Mouse (Mus musculus): Measurements from ENCODE around the gene Chst15. TPM values are rescaled to one million over a fixed set of nuclear protein-coding genes. Genes with fewer than 3 reads are reported as not detected.

Gene Chst15
- total RNA-seq, 2 experiments from 2014 or later = 2.3 to 2.6 TPM

DNA sequence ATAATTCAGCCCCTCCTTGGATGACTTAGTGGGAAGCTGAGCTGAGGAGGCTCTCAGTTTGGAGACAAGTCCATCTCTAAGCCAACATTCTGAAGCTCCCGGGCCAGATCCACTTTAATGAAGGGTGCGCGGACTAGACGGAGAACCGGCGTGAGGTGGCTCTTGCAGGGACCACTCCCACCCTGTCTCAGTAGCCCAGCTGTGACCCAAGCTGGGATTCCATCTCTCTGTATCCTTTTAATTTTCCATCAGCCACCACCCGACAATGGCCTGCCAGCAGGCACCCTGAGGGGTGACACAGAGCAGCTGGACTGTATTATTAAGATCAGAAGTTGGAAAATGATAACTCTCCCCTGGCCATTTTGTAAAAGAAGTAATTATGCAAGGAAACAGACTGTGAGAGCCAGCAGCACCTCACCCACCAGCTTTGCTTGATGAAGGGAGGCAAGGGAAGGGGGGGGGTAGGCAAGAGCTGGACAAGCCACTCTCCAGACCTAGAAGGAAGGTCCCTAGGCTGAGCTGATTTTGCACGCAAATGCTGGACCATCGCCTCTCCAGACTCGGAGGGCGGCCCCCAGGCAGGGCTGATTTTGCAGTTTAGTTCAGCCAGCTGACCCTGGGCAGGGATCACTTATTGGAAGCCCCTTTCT, 20.4 kb upstream of the Chst15 start:
- intact Hi-C loops (cut with DNase I) = no loop called here
- DNase-seq = no peak

DNA sequence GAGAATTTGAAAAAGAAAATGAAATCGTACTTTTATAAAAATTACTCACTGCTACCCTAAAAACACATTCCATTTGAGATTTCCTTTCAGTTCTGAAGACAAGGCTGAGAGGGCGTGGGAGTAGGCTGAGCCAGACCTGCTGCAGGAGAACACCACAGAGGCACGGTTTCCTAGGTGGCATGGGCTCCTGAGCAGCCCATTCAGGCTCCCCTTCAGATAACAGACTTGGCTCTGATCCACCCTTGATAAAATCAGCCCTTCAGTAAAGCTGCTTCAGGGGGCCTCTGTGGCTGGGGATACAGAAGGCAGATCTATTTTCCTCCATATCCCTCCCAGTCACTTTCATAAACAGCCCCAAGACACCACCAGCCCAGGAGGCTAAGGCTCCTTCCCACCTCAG, 19.8 kb upstream of the Chst15 start:
- no peak for DNase-seq
- intact Hi-C loops (cut with DNase I) = no loop called here

DNA sequence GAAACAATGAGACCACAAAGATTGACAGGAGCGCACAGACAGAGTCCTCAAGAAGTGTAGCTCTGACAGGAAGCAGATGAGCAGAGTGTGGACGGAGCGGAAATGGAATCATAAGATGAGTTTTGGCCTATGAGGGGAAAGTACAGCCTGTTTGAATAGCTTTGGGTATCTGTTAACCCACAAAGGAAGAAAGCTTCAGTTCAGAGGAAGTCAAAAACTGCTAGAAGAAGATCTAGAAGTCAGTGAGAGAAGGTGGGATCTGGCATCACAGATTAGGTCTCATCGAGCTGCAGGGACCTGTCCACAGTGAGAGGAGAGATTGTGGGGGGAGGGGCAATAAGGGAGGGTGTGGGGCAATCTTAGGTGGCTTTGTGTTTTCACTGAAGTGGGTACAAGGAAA, 18.3 kb upstream of the Chst15 start:
- intact Hi-C loops (cut with DNase I) = no loop called here
- DNase-seq = no peak

DNA sequence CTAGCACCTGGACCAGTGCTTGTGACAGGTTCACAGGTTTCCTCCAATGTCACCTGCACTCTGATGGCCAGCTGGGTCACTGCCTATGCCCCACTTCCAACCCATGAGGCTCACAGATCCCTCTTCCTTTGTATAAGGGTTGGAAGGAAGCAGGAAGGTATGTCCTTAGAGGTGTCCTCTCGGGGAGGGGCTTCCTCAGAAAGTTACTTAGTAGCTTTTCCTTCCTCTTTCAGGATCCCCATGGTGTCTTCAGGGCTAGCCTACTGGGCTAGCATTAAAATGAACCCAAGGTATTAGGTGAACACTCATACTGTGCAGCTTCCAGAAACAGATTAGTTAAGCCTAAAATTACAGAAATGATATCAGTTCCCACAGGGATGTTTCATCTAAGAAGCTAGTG, 16.1 kb upstream of the Chst15 start:
- DNase-seq = no peak
- intact Hi-C loops (cut with DNase I) = no loop called here

DNA sequence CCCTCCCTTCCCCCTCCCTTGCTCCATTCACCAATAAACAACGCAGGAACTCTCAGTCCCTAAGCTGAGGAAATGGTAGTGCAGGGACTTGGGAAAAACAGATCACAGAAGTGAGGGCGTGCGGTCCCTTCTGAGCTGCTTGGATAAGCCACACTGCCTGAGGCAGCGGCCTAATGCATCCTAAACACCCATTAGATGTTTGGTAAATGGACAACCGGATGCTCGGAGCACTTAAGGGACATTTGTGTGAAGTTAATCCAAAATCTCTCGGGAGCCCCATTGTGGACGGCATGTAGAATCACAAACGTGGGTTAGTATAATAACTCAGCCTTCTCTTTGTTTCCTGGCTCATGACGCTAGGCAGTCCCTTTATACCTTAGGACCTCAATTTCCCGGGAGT, 15.1 kb upstream of the Chst15 start:
- intact Hi-C loops (cut with DNase I) = no loop called here
- DNase-seq = no peak

DNA sequence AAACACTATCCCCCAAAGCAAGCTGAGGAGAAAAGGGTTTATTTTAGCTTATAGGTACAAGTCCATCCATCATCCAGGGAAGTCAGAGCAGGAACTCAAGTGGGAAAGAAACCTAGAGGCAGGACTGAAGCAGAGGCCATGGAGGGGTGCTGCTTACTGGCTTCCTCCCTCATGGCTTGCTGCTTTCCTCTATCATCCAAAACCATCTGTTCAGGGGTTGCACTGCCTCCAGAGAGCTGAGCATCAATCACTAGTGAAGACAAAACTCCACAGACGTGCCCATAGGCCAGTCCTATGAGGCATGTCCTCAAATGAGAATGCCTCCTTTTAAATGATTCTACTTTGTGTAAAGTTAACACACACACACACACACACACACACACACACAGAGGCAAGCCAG, 13.2 kb upstream of the Chst15 start:
- no peak for DNase-seq
- intact Hi-C loops (cut with DNase I) = no loop called here

DNA sequence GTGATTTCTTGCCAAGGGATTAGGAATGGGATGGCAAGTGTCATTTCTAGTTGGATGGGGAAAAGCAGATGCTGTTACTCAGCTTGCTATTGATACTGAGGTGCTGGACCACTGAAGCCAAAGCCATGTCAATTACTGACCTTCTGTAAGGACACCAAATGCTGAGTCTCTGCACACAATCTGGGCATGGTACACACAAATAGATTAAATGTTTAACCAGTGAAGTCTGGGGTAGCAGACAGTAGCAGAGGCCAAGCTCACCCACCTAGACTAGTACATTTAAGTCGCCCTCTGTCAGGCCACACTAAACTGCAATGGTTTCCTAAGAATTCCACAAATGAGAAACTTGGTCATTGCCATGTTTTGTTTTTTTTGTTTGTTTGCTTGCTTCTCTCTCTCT, 11.6 kb upstream of the Chst15 start:
- intact Hi-C loops (cut with DNase I) = no loop called here
- no peak for DNase-seq

DNA sequence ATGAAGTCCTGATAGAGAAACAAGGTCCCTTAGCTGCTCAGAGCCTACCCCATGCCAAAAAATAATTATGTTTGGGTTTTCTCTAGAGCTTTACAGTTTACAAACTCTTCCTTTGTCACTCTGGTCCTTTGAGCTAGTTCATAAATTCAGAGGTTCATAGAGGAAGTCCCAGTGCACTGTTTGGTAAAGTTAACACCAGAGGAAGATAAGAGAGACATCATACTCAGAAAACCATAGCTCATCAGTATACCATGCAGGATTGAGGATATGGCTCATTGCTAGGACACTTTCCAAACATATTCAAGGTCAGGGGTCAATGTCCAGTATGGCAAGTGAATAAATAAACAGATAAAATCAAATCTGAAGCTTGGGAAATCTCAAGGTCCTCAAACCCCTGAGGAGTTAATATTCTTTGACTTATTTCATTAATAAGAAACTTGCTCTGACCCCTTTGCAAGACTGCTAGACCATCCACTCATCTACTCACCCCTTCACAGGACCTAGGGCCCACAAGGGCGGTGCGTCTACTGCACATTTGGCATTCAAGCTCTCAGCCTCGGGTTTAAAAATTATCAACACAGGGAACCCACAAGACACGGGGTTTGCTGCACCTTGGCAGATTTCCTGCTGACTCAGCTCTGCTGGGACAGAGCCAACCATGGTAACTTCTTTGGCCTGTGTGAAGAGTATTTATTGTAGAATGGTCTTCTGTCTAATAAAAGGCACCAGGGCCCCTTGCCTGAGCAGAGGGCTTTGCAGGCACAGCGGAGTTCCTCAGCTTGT, 8.7 kb upstream of the Chst15 start:
- DNase-seq = peak; percentile 38 to 53
- intact Hi-C loops (cut with DNase I) = no loop called here

DNA sequence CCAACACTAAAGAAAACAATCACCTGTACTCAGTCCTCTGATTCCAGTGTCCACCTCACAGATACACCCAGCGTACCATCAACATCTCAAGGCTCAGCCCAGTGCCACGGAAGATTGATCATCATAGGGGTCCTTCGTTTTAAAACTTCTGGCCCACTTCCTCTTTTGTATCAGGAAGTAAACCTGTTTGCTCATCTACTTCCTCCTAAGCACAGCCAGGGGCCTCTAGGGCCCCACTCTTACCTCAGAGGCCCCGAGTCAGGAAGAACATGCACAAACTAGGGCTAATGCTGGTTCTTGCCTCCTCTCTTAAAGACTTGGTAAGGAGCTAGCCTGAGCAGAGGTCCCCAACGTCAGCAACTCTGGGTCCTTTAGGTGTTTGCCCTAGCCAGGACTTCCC, 6.4 kb upstream of the Chst15 start:
- intact Hi-C loops (cut with DNase I) = no loop called here

DNA sequence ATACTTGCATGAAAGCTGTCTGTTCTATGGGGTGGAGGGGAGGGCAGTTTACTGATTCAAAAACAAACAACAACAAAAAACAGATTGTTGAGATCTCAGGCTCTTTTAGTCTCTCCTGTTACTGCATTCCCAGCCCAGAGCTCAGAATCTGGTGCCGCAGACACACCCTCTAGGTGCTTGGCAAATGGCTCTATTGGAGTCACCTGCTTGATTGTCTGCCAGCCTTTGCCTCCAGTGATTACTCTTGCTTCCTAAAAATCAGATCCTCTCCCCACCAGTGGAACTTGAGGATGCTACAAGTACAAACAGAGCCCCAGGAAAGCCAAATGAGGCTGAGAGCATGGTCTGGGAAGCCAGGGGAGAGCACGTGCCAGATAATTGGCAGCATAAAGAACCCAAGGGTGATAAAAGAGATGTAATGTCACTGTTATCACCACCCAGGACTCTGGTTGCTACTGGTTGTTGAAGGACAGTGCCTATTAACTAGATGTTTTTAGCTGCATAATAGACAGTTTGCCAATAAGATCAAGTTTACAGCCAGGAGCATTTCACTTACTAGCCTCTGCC, 4.4 kb upstream of the Chst15 start:
- intact Hi-C loops (cut with DNase I) = no loop called here
- DNase-seq = no peak

More for the DNA sequence above, 6.4 kb upstream of the Chst15 start:
- DNase-seq = no peak

DNA sequence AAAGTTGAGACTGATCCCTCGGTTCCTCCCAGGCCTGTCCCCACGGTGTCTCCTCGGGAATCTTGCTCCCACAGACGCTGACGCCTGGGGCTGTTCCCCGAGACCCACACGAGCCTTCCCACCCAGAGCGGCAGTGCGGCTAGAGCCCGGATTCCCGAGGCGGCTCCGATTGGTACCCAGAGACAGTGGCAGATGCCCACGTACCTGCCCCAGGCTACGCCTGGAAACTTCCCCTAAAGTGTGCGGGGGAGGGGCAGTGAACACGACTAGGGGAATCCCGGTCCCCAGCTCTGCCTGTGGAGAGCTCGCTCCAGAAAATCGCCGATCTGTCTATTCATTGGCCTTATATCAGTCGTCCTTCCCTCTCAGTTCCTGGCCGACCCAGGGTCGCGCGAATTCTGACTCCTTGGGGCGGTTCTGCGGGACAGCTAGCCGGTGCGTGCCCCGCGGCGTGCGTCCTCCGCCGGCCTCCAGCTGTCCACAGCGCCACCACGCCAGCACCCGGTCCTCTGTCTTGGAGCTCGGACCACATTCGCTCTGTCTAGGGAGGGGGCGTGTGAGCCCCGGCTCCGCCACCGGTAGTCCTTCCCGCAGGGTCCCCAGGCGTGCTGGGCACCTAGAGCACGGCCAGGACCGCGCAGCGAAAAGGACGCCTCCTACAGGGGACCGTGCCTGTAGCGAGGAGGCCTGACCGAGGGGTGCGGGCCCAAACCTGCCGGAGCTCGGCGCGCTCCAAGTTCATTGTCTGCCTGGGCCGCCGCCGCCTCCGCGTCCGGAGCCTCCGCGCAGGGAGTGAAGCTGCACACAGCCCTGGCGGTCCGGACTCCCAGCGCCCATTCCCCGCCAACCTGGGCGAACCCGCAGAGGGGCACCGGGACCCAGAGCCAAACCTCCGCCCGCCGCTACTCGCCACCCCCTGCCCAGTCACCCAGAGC, 660 bp downstream of the Chst15 start:
- peak; percentile 39 to 65 for DNase-seq
- intact Hi-C loops (cut with DNase I) = loop anchor here (2.0 kb wide), 2 partner anchors 90 to 158 kb away; no protein-coding TSS in a partner anchor

DNA sequence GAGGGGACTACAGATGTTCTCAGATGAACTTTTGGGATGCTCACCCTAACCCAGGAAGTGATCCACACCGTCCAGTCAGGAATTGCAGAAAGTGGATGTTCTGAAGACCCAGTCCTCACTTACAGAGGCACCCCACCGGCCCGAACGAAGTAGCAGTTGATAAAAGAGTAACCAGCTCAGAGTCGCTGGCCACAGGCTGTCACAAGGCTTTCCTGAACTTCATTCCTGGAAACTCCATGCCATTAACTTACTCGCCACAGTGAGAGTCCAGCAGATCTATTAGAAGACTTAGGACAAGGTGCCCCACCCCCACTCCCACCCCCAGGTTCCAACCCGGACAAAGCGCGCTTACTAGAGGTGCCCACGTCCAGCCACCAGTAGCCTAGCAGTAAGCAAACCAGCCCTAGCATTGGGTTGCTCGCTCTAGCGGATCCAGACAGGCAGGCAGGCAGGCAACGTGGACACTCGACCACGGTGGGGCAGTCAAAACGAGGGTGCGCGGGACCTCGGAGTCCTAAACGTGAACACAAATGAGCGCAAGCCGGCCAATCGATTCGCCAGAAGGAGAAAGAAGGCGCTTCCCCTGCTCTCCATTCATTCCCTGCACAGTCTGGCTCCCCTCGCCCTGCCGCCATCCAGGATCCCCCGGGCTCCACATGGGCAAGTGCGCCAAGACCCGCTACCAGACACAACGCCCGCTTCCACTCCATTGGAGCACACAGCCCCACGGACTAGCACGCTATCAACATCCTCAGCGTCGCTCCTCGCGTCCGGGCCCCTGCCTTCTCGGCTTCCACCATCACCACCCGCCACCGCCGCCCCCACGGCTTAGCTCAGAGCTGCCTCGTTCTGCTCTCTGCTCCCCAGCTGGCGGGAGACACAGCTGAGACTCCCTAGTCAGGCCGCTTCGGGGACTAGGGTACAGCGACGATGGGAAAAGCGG, 1.6 kb downstream of the Chst15 start:
- DNase-seq = peak; percentile 52 to 63
- intact Hi-C loops (cut with DNase I) = loop anchor here (2.0 kb wide), 2 partner anchors 89 to 159 kb away; no protein-coding TSS in a partner anchor

DNA sequence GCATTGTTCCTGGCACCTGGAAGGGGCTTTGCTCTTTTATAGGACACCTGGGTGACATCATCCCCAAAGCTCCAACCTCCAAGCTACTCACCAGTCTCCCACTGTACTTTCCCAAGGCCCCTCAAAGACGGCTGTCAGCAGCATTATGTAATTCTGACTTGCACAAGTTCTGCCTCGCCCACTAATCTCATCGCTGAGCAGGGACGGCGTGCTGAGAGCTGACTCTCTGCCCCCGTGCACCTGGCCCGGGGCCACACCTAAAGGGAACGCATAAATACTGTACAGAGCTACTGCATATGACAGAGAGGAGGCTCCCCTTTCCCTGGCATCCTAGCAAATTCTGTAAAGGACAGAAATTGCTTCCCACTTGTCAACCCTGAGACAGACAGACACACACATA, 4.6 kb downstream of the Chst15 start:
- intact Hi-C loops (cut with DNase I) = no loop called here

DNA sequence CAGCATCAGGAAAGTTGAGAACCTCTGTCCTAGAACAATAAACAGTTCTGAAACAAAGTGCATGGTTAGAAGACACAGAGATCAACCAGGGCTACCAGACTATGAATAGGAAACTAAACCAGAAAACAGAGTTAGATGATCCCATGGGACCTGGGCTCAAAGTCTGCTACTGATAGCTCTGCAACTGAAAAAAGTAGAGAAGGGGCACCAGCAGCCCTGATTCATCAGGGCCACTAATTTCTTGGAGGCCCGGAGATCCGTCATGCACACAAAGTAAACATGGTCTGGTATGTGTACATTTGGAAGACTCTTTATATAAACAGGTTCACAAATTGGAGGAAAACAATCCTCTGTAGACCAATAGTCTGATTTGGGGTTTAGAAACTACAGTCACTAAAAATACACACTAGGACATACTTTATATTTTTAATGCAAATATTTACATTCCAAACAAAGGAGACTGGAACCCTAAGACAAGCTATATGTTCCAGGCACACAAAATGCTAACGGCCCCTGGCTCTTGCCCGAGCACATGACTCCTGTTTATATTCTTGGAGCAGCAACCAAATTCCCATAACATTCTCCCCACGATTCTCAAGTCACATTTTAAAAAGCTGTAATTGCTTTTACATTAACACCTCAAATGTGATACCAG, 8.4 kb downstream of the Chst15 start:
- DNase-seq = no peak

More for the DNA sequence above, 4.6 kb downstream of the Chst15 start:
- no peak for DNase-seq

DNA sequence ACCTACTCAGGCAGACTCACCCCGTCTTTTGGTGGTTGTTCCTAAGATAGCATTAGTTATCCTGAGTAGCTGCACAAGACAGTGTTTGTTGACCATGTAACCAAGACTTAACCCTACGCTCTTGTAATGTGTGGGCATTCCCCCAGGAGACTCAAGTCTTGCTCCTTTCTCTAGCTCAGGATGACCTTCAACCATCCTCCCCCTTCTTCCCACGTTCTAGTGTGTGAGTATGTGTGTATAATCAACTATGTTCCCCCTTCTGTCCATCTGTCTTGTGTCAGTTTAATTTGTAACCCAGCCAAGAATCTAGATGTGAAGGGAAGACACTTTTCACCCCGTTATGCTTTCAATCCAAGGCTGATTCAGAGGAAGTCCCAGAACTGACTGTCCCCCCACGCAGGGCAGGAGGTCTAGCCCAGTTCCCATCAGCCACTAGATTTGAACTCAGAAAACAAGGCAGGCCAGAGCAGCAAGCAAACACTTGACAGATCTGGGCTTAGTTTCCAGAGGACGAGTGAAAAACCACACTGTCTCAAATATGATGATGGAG, 9.2 kb downstream of the Chst15 start:
- intact Hi-C loops (cut with DNase I) = no loop called here

More for the DNA sequence above, 8.4 kb downstream of the Chst15 start:
- intact Hi-C loops (cut with DNase I) = no loop called here

DNA sequence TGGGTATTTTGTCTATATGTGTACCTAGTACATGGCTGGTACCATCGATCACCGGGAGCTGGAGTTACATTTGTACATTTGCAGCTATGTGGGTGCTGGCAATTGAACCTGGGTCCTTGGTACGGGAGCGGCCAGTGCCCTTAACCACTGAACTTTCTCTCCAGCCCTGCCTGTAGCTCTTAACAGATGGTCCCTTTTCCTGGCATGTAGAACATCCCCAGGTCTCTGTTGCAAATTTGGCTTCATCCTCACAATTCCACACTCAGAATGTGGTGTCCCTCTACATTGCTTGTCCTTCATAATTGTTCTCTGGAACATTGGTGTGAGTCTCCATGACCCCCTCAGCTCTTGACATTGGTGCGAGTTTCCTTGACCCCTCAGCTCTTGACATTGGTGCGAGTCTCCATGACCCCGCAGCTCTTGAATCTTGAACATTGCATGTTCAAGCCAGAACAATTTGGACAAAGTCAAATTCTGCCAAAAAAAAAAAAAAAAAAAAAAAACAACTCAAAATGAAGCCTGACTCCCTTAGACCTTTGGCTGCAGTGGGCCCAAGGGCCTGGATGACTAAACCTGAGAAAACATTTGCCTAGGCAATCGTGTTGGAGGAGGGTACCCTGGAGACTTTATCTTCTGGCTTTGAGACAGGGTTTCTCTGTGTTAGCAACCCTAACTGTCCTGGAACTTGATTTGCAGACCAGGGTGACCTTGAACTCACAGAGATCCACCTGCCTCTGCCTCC, 10.2 kb downstream of the Chst15 start:
- no peak for DNase-seq
- intact Hi-C loops (cut with DNase I) = no loop called here

More for the DNA sequence above, 9.2 kb downstream of the Chst15 start:
- DNase-seq = no peak

DNA sequence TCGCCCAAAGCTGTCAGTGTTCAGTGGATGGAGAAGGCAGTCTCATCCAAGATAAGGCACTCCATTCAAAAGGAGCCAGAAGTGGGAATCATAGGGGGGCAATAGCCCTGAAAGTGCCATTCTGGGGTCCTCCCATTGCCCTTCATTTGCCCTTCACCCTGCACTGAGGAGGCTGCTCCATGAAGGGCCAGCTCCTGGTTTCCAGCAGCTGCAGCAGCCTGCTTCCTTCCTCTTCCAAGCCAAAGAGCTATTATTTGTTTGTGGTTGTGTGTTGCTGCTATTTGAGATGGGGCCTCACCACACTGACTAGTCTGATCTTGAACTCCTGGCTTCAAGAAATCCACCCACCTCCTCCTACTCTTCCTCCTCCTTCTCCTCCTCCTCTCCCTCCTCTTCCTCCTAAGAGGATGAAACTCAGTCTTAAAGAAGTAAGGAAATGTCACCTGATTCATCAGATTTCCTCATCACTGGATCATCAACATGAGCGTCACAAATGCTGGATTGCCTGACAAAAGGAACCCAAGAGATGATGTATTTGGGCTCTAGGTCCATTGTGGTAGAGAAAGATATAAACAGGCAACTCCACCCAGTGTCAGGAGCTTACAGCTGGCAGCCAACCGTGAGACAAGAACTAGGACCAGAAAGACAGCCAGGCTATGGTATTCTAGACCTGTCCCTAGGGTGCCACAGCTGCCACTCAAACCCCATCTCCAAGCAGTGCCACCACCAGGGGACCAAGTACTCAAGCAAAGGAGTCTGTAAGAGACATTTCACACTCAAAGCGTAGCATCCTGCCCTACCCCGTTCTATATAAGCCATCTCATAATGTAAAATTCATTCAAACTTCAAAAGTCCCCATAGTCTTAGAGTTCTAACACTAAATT, 11.3 kb downstream of the Chst15 start:
- DNase-seq = no peak
- intact Hi-C loops (cut with DNase I) = no loop called here

Data from gastrocnemius, postnatal 36 days (tissue).